Mouse (Mus musculus): ENCODE measurements at regions not wholly inside any gene's neighbourhood (a gene's known extent, or its start where the extent isn't known, plus 50 kb on each side); places are given as distances from the start of the nearest gene placed in this dataset.
"Not testable (repeated sequence)": the region's sequence is repeated elsewhere in the genome, so short reads cannot be mapped to it uniquely, and the experiment has no call there.

- no peak for TF ChIP-seq CTCF (IDR thresholded peaks at IDR 0.05; ENCODE audit: low read depth)
- no peaks in the 10 kb centered on the region for H3K9me3 ChIP-seq (ENCODE audit: low read depth, low read length)
- 73% methylated on average over 1 of the region's 1 CpGs for WGBS
- H3K27ac ChIP-seq (ENCODE audit: low read depth) = no peak overlapping the region
- ATAC-seq (ENCODE audit: insufficient read depth) (no peak), DNase-seq (no peak)
- no peak overlapping the region for H3K4me3 ChIP-seq (ENCODE audit: low read depth, low read length)
- no peaks in the 10 kb centered on the region for H3K27me3 ChIP-seq (ENCODE audit: insufficient read depth, low read length)
- no peak overlapping the region for H3K9ac ChIP-seq
- H3K4me1 ChIP-seq (ENCODE audit: insufficient read depth) = no peaks in the 10 kb centered on the region
- no peaks in the 10 kb centered on the region for H3K36me3 ChIP-seq (ENCODE audit: insufficient read depth)
- H3K4me2 ChIP-seq = no peak overlapping the region
These were observed 180.8 kb downstream of the Cdh9 start for GRCm38 (mm10) chr15:16909396-16909795.

GRCm38 (mm10) chr15:16909941-16910340 is 181.4 kb downstream of the Cdh9 start:
- H3K4me1 ChIP-seq (ENCODE audit: insufficient read depth); H3K9ac ChIP-seq; H3K9me3 ChIP-seq (ENCODE audit: low read depth, low read length); ATAC-seq (ENCODE audit: insufficient read depth); H3K27ac ChIP-seq (ENCODE audit: low read depth); H3K4me3 ChIP-seq (ENCODE audit: low read depth, low read length); H3K27me3 ChIP-seq (ENCODE audit: insufficient read depth, low read length); H3K4me2 ChIP-seq; H3K36me3 ChIP-seq (ENCODE audit: insufficient read depth); DNase-seq: not testable (repeated sequence)
- 81% methylated on average over 3 of the region's 3 CpGs for WGBS

- Histone ChIP-seq H3K27me3 (ENCODE audit: insufficient read depth, low read length) (no peaks in the 10 kb centered on the region), H3K36me3 (ENCODE audit: insufficient read depth) (no peaks in the 10 kb centered on the region), H3K4me2 (no peak overlapping the region), H3K9ac (no peak overlapping the region), H3K27ac (ENCODE audit: low read depth) (no peak overlapping the region), H3K4me1 (ENCODE audit: insufficient read depth) (no peaks in the 10 kb centered on the region), H3K9me3 (ENCODE audit: low read depth, low read length) (no peaks in the 10 kb centered on the region), H3K4me3 (ENCODE audit: low read depth, low read length) (no peak overlapping the region)
- no peak for ATAC-seq (ENCODE audit: insufficient read depth)
- no peak for DNase-seq
- WGBS = 54% methylated on average over 2 of the region's 2 CpGs
- TF ChIP-seq CTCF (IDR thresholded peaks at IDR 0.05; ENCODE audit: low read depth) = no peak
These were observed 186.5 kb downstream of the Cdh9 start for GRCm38 (mm10) chr15:16914966-16915569.

- Histone ChIP-seq H3K36me3 (ENCODE audit: insufficient read depth) (no peaks in the 10 kb centered on the region), H3K9ac (no peak overlapping the region), H3K9me3 (ENCODE audit: low read depth, low read length) (no peaks in the 10 kb centered on the region), H3K4me2 (no peak overlapping the region), H3K4me3 (ENCODE audit: low read depth, low read length) (no peak overlapping the region), H3K27me3 (ENCODE audit: insufficient read depth, low read length) (no peaks in the 10 kb centered on the region), H3K27ac (ENCODE audit: low read depth) (no peak overlapping the region), H3K4me1 (ENCODE audit: insufficient read depth) (no peaks in the 10 kb centered on the region)
- ATAC-seq (ENCODE audit: insufficient read depth) = no peak
- 76% methylated on average over 1 of the region's 1 CpGs for WGBS
- no peak for TF ChIP-seq CTCF (IDR thresholded peaks at IDR 0.05; ENCODE audit: low read depth)
- DNase-seq = no peak
These were observed 194.7 kb downstream of the Cdh9 start for GRCm38 (mm10) chr15:16923246-16923645.

GRCm38 (mm10) chr15:16933137-16933677 is 204.7 kb downstream of the Cdh9 start:
- DNase-seq (no peak), ATAC-seq (ENCODE audit: insufficient read depth) (no peak)
- Histone ChIP-seq H3K4me2 (no peak overlapping the region), H3K9me3 (ENCODE audit: low read depth, low read length) (no peaks in the 10 kb centered on the region), H3K27ac (ENCODE audit: low read depth) (no peak overlapping the region), H3K4me1 (ENCODE audit: insufficient read depth) (no peaks in the 10 kb centered on the region), H3K27me3 (ENCODE audit: insufficient read depth, low read length) (no peaks in the 10 kb centered on the region), H3K4me3 (ENCODE audit: low read depth, low read length) (no peak overlapping the region), H3K9ac (no peak overlapping the region), H3K36me3 (ENCODE audit: insufficient read depth) (no peaks in the 10 kb centered on the region)
- no peak for TF ChIP-seq CTCF (IDR thresholded peaks at IDR 0.05; ENCODE audit: low read depth)
- 82% methylated on average over 2 of the region's 2 CpGs for WGBS

- Histone ChIP-seq H3K9me3 (ENCODE audit: low read depth, low read length) (no peaks in the 10 kb centered on the region), H3K27ac (ENCODE audit: low read depth) (no peak overlapping the region), H3K36me3 (ENCODE audit: insufficient read depth) (no peaks in the 10 kb centered on the region), H3K27me3 (ENCODE audit: insufficient read depth, low read length) (no peaks in the 10 kb centered on the region), H3K9ac (no peak overlapping the region), H3K4me2 (no peak overlapping the region), H3K4me1 (ENCODE audit: insufficient read depth) (no peaks in the 10 kb centered on the region), H3K4me3 (ENCODE audit: low read depth, low read length) (no peak overlapping the region)
- DNase-seq = no peak
- no peak for ATAC-seq (ENCODE audit: insufficient read depth)
- no peak for TF ChIP-seq CTCF (IDR thresholded peaks at IDR 0.05; ENCODE audit: low read depth)
- WGBS = 82% methylated on average over 3 of the region's 3 CpGs
These were observed 205.9 kb downstream of the Cdh9 start for GRCm38 (mm10) chr15:16934438-16934837.

GRCm38 (mm10) chr15:16975821-16976220 is 247.3 kb downstream of the Cdh9 start:
- ATAC-seq (ENCODE audit: insufficient read depth); H3K4me1 ChIP-seq (ENCODE audit: insufficient read depth); H3K9me3 ChIP-seq (ENCODE audit: low read depth, low read length); H3K27me3 ChIP-seq (ENCODE audit: insufficient read depth, low read length); H3K4me2 ChIP-seq; DNase-seq; H3K4me3 ChIP-seq (ENCODE audit: low read depth, low read length); H3K9ac ChIP-seq; H3K36me3 ChIP-seq (ENCODE audit: insufficient read depth); H3K27ac ChIP-seq (ENCODE audit: low read depth): not testable (repeated sequence)
- 75% methylated on average over 4 of the region's 4 CpGs for WGBS

GRCm38 (mm10) chr15:16990848-16991247 is 262.3 kb downstream of the Cdh9 start:
- ATAC-seq (ENCODE audit: insufficient read depth) (no peak), DNase-seq (no peak)
- Histone ChIP-seq H3K9me3 (ENCODE audit: low read depth, low read length) (no peaks in the 10 kb centered on the region), H3K9ac (no peak overlapping the region), H3K27me3 (ENCODE audit: insufficient read depth, low read length) (no peaks in the 10 kb centered on the region), H3K4me2 (no peak overlapping the region), H3K4me3 (ENCODE audit: low read depth, low read length) (no peak overlapping the region), H3K36me3 (ENCODE audit: insufficient read depth) (no peaks in the 10 kb centered on the region), H3K27ac (ENCODE audit: low read depth) (no peak overlapping the region), H3K4me1 (ENCODE audit: insufficient read depth) (no peaks in the 10 kb centered on the region)
- no peak for TF ChIP-seq CTCF (IDR thresholded peaks at IDR 0.05; ENCODE audit: low read depth)
- 2% methylated on average over 1 of the region's 1 CpGs for WGBS

Data from lung, embryonic 14.5 days (tissue).